Mouse (Mus musculus): ENCODE data around the gene Bcl7c.

DNA sequence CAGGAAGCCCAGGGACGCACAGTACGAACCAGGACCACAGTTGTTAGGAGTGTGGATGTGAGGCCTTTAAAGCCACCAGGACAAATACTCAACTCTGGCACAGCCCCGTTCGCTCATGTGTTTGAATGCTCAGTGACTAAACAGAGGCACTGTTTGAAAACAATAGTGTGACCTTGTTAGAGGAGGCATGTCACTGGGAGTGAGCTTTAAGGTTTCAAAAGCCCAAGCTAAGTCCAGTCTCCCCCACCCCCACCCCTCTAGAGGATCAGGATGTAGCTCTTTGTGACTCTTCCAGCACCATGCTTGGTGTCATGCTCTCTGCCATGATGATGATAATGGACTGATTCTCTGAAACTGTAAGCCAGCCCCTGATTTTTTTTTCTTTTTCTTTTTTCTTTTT, 77.3 kb downstream of the Bcl7c start:
- TF ChIP-seq CTCF (IDR thresholded peaks at IDR 0.05; ENCODE audit: low read depth, low read length) (no peak), POLR2A (IDR thresholded peaks at IDR 0.05; ENCODE audit: extremely low read depth, insufficient read depth, low read length) (no peak)
